Mouse (Mus musculus) small intestine, adult 2 months (tissue): ENCODE measurements at regions not wholly inside any gene's neighbourhood (a gene's known extent, or its start where the extent isn't known, plus 50 kb on each side); places are given as distances from the start of the nearest gene placed in this dataset.

ENCODE experiments used
- H3K27ac ChIP-seq: fragments of 200-500 bp; 2 replicates; pipeline ENCODE4 v1.5.1; 2012; ENCODE audit warnings: low read depth, low read length, control low read depth, inconsistent platforms; ENCODE audit not compliant: insufficient read depth
- H3K27me3 ChIP-seq: fragments of 200-500 bp; 2 replicates; pipeline ENCODE4 v1.6.1; 2012; ENCODE audit warnings: mild to moderate bottlenecking, moderate library complexity, low read length, inconsistent platforms; ENCODE audit not compliant: control insufficient read depth, insufficient read depth
- H3K36me3 ChIP-seq: fragments of 200-500 bp; 2 replicates; pipeline ENCODE4 v1.6.1; 2012; ENCODE audit warnings: mild to moderate bottlenecking, low read length, control low read depth, inconsistent platforms; ENCODE audit not compliant: control insufficient read depth, insufficient read depth
- H3K4me1 ChIP-seq: fragments of 200-500 bp; 2 replicates; pipeline ENCODE4 v1.6.1; 2012; ENCODE audit warnings: low read length, inconsistent platforms, mixed read lengths; ENCODE audit not compliant: control insufficient read depth, insufficient read depth, insufficient read length
- H3K4me3 ChIP-seq: fragments of 200-500 bp; 2 replicates; pipeline ENCODE4 v1.5.1; 2012; ENCODE audit warnings: low read depth, mild to moderate bottlenecking, control low read depth, inconsistent platforms, low read length, moderate library complexity
- CTCF ChIP-seq: fragments of 200-500 bp; IDR thresholded peaks from 2 replicates; pipeline ENCODE4 v1.5.1; 2012; ENCODE audit warnings: low read depth, mild to moderate bottlenecking, control low read depth, inconsistent platforms, low read length, moderate library complexity, mixed read lengths; ENCODE audit not compliant: insufficient replicate concordance, insufficient read length; ENCODE audit errors: extremely low read depth
- POLR2A ChIP-seq: fragments of 200-500 bp; IDR thresholded peaks from 2 replicates; pipeline ENCODE4 v1.6.1; 2012; ENCODE audit warnings: low read depth, mild to moderate bottlenecking, control low read depth, inconsistent platforms, low read length, moderate library complexity
- whole genome bisulfite sequencing: fragments of 180-500 bp; shearing (Covaris S2); methylation state at CpG from one replicate; pipeline ENCODE4 v1.1.7; 2018; 5-methylcytosine and 5-hydroxymethylcytosine counted together

- Histone ChIP-seq H3K27me3 (no peaks in the 10 kb centered on the region), H3K4me1 (no peaks in the 10 kb centered on the region), H3K36me3 (no peaks in the 10 kb centered on the region), H3K27ac (no peak overlapping the region), H3K4me3 (no peak overlapping the region)
- 90% methylated on average over 3 of the region's 3 CpGs for WGBS
- TF ChIP-seq CTCF (no peak), POLR2A (no peak)
Measured at GRCm38 (mm10) chr10:37360985-37361384, 222.3 kb upstream of the Marcks start.

GRCm38 (mm10) chr10:37358900-37359299 is 220.2 kb upstream of the Marcks start:
- Histone ChIP-seq H3K4me1 (no peaks in the 10 kb centered on the region), H3K27me3 (no peaks in the 10 kb centered on the region), H3K27ac (no peak overlapping the region), H3K36me3 (no peaks in the 10 kb centered on the region), H3K4me3 (no peak overlapping the region)
- TF ChIP-seq CTCF (no peak), POLR2A (no peak)

- no peak overlapping the region for H3K27ac ChIP-seq
- H3K4me3 ChIP-seq = no peak overlapping the region
- no peaks in the 10 kb centered on the region for H3K4me1 ChIP-seq
- 87% methylated on average over 5 of the region's 5 CpGs for WGBS
- TF ChIP-seq CTCF (no peak), POLR2A (no peak)
- H3K36me3 ChIP-seq = no peaks in the 10 kb centered on the region
- no peaks in the 10 kb centered on the region for H3K27me3 ChIP-seq
Measured at GRCm38 (mm10) chr10:37358334-37358733, 219.6 kb upstream of the Marcks start.

- WGBS = 72% methylated on average over 6 of the region's 6 CpGs
- H3K36me3 ChIP-seq = no peaks in the 10 kb centered on the region
- no peak overlapping the region for H3K27ac ChIP-seq
- no peak overlapping the region for H3K4me3 ChIP-seq
- TF ChIP-seq CTCF = no peak
- TF ChIP-seq POLR2A = no peak
- H3K4me1 ChIP-seq = no peaks in the 10 kb centered on the region
- no peaks in the 10 kb centered on the region for H3K27me3 ChIP-seq
Measured at GRCm38 (mm10) chr10:37357304-37358060, 218.8 kb upstream of the Marcks start.

GRCm38 (mm10) chr10:37349261-37349660 is 210.5 kb upstream of the Marcks start:
- 77% methylated on average over 1 of the region's 1 CpGs for WGBS
- TF ChIP-seq CTCF = no peak
- no peak for TF ChIP-seq POLR2A
- Histone ChIP-seq H3K36me3 (no peaks in the 10 kb centered on the region), H3K4me3 (no peak overlapping the region), H3K27ac (no peak overlapping the region), H3K4me1 (no peaks in the 10 kb centered on the region), H3K27me3 (no peaks in the 10 kb centered on the region; the same call in 1 of the 2 replicates)

GRCm38 (mm10) chr10:37348416-37348815 is 209.7 kb upstream of the Marcks start:
- H3K36me3 ChIP-seq = no peaks in the 10 kb centered on the region
- no peaks in the 10 kb centered on the region for H3K4me1 ChIP-seq
- no peaks in the 10 kb centered on the region; the same call in 1 of the 2 replicates for H3K27me3 ChIP-seq
- H3K4me3 ChIP-seq = no peak overlapping the region
- H3K27ac ChIP-seq = no peak overlapping the region
- WGBS = 73% methylated on average over 3 of the region's 3 CpGs
- TF ChIP-seq CTCF (no peak), POLR2A (no peak)

- no peaks in the 10 kb centered on the region for H3K36me3 ChIP-seq
- TF ChIP-seq POLR2A = no peak
- TF ChIP-seq CTCF = no peak
- H3K4me3 ChIP-seq = no peak overlapping the region
- H3K27ac ChIP-seq = no peak overlapping the region
- H3K4me1 ChIP-seq = no peaks in the 10 kb centered on the region
- no peaks in the 10 kb centered on the region; the same call in 1 of the 2 replicates for H3K27me3 ChIP-seq
- 89% methylated on average over 3 of the region's 3 CpGs for WGBS
Measured at GRCm38 (mm10) chr10:37347661-37348060, 208.9 kb upstream of the Marcks start.
